Mouse (Mus musculus) embryo, embryonic 11.5 days (tissue): Measurements from ENCODE around the gene Zbtb1.
"Not testable (repeated sequence)": the region's sequence is repeated elsewhere in the genome, so short reads cannot be mapped to it uniquely, and the experiment has no call there.

Experiments
- DNase-seq: peaks from one replicate; pipeline ENCODE4 v3.0.0-alpha.2; 2012; ENCODE audit warnings: low read depth, low spot score

The Zbtb1 gene

GRCm38 (mm10) chr12:76404836-76405182 lies 34.7 kb downstream of the Zbtb1 start:
- DNase-seq, result no peak

GRCm38 (mm10) chr12:76405183-76405970 lies 35.3 kb downstream of the Zbtb1 start:
- DNase-seq, result no peak

- no peak for DNase-seq
Observed at GRCm38 (mm10) chr12:76405971-76406370, 35.9 kb downstream of the Zbtb1 start.

- no peak for DNase-seq
Observed at GRCm38 (mm10) chr12:76407184-76407583, 37.1 kb downstream of the Zbtb1 start.

GRCm38 (mm10) chr12:76409166-76409565 lies 39.1 kb downstream of the Zbtb1 start:
- DNase-seq, result no peak

GRCm38 (mm10) chr12:76415383-76416010 lies 45.4 kb downstream of the Zbtb1 start:
- no peak for DNase-seq

GRCm38 (mm10) chr12:76417433-76417854 lies 47.4 kb downstream of the Zbtb1 start, which contains the start of gene Ppp1r36:
Gene Ppp1r36 (plus strand): TSS chr12:76417538.
- no peak for DNase-seq

- DNase-seq, result no peak
Observed at GRCm38 (mm10) chr12:76418346-76418745, 48.3 kb downstream of the Zbtb1 start.

- no peak for DNase-seq
Observed at GRCm38 (mm10) chr12:76425256-76425655, 55.2 kb downstream of the Zbtb1 start.

- DNase-seq, result no peak
Observed at GRCm38 (mm10) chr12:76427546-76427945, 57.5 kb downstream of the Zbtb1 start.

GRCm38 (mm10) chr12:76430879-76431406 lies 60.9 kb downstream of the Zbtb1 start:
- no peak for DNase-seq

GRCm38 (mm10) chr12:76431431-76431830 lies 61.4 kb downstream of the Zbtb1 start:
- DNase-seq, result no peak

- DNase-seq, result no peak
Observed at GRCm38 (mm10) chr12:76434111-76434510, 64.0 kb downstream of the Zbtb1 start.

GRCm38 (mm10) chr12:76435084-76435483 lies 65.0 kb downstream of the Zbtb1 start:
- DNase-seq, result no peak

GRCm38 (mm10) chr12:76435549-76435948 lies 65.5 kb downstream of the Zbtb1 start:
- DNase-seq, result no peak

GRCm38 (mm10) chr12:76443488-76443887 lies 73.4 kb downstream of the Zbtb1 start:
- not testable (repeated sequence) for DNase-seq

GRCm38 (mm10) chr12:76444359-76444772 lies 74.3 kb downstream of the Zbtb1 start:
- no peak for DNase-seq

GRCm38 (mm10) chr12:76444862-76445261 lies 74.8 kb downstream of the Zbtb1 start:
- no peak for DNase-seq

GRCm38 (mm10) chr12:76446201-76446600 lies 76.1 kb downstream of the Zbtb1 start:
- no peak for DNase-seq
